Comparison of ENCODE assay signal across 19 mouse cellular contexts in the genomic region with DNA sequence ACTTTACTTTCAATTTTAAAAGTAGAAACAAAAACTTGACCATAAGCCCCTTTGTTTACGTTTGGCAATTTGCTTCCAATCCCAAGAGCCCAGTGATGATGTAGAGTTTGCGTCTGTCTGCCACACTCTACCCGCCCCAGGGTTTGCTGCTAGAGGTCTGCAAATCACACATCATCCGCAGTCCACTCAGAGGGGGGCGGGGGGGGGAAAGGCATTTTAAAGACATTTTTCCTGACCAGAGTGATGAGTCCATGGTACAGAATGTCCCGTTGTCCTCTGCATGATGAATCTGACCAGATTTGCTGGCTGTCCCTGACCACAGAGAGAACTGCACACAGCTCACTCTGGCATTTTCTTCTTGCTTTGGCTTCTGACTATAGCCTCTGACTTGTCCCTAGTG.
"Had no signal": no experiment of that assay in that cellular context is flagged by ENCODE, and none has a peak within 500 bp of the region (broad histone marks: within the 10 kb centered on the region; RNA-seq: fewer than 3 reads in every experiment).

No protein-coding gene starts in this region.

- H3K27me3 ChIP-seq: intestine, embryonic 15.5 days; liver, embryonic 13.5 days; megakaryocyte, embryonic 14.5 days; midbrain, embryonic 15.5 days; neural tube, embryonic 13.5 days had no signal

- H3K36me3 ChIP-seq: intestine, embryonic 15.5 days; liver, embryonic 13.5 days; midbrain, embryonic 10.5 days; midbrain, embryonic 15.5 days; neural tube, embryonic 13.5 days had no signal

- H3K4me2 ChIP-seq: intestine, embryonic 15.5 days; liver, embryonic 13.5 days; midbrain, embryonic 15.5 days; neural tube, embryonic 13.5 days had no signal

- DNase-seq: kidney, adult 11 months; kidney, adult 8-10 months; kidney, postnatal 25 days; layer of hippocampus, adult 9-11 months; liver, embryonic 13.5 days; lung, postnatal 10 days; retina, postnatal 1 day; right cerebral cortex, postnatal 25 days; spleen, adult 18-20 months; thymus, adult 18-20 months; thymus, postnatal 36 days had no signal

- H3K4me1 ChIP-seq: intestine, embryonic 15.5 days; liver, embryonic 13.5 days; midbrain, embryonic 15.5 days; neural tube, embryonic 13.5 days had no signal

- H3K9ac ChIP-seq: intestine, embryonic 15.5 days; liver, embryonic 13.5 days; midbrain, embryonic 15.5 days; neural tube, embryonic 13.5 days had no signal

- ATAC-seq: intestine, embryonic 15.5 days; midbrain, embryonic 15.5 days had no signal

- H3K9me3 ChIP-seq: intestine, embryonic 15.5 days; liver, embryonic 13.5 days; megakaryocyte, embryonic 14.5 days; midbrain, embryonic 10.5 days; midbrain, embryonic 15.5 days; neural tube, embryonic 13.5 days had no signal

- H3K27ac ChIP-seq: intestine, embryonic 15.5 days; kidney, postnatal 0 days; layer of hippocampus, adult 2 months; left cerebral cortex, adult 2 months; liver, embryonic 13.5 days; midbrain, embryonic 10.5 days; midbrain, embryonic 15.5 days; neural tube, embryonic 13.5 days had no signal

- H3K4me3 ChIP-seq: intestine, embryonic 15.5 days; layer of hippocampus, adult 2 months; left cerebral cortex, adult 2 months; liver, embryonic 13.5 days; megakaryocyte, embryonic 14.5 days; midbrain, embryonic 10.5 days; midbrain, embryonic 15.5 days; neural tube, embryonic 13.5 days had no signal
